Mouse (Mus musculus) stomach, postnatal 0 days (tissue): Measurements from ENCODE around the gene Fgfr2. TPM values are rescaled to one million over a fixed set of nuclear protein-coding genes. Genes with fewer than 3 reads are reported as not detected.

Experiments
- ATAC-seq: fragments of 200-750 bp; cut with Nextera tagmentation; 2 replicates; pipeline ENCODE4 v1.8.0; 2017; ENCODE audit not compliant: low FRiP score, low TSS enrichment
- DNase-seq: peaks from one replicate; pipeline ENCODE4 v3.0.0-alpha.2; 2016; ENCODE audit warnings: low spot score
- H3K27ac ChIP-seq: fragments of 300-500 bp; sonication (generic); replicated peaks from 2 replicates; pipeline ENCODE4 v1.5.1; 2014; ENCODE audit warnings: mild to moderate bottlenecking, control low read depth
- H3K27me3 ChIP-seq: fragments of 300-500 bp; sonication (generic); 2 replicates; pipeline ENCODE4 v1.6.1; 2014; ENCODE audit warnings: low read length; ENCODE audit not compliant: control insufficient read depth, insufficient read depth
- H3K36me3 ChIP-seq: fragments of 300-500 bp; sonication (generic); 2 replicates; pipeline ENCODE4 v1.6.1; 2014; ENCODE audit warnings: low read length, mixed read lengths; ENCODE audit not compliant: control insufficient read depth, insufficient read depth
- H3K4me1 ChIP-seq: fragments of 300-500 bp; sonication (generic); replicated peaks from 2 replicates; pipeline ENCODE4 v1.6.1; 2014; ENCODE audit warnings: antibody characterized with exemption; ENCODE audit not compliant: control insufficient read depth, insufficient read depth
- H3K4me2 ChIP-seq: fragments of 300-500 bp; sonication (generic); replicated peaks from 2 replicates; pipeline ENCODE4 v1.6.1; 2014; ENCODE audit warnings: low read depth, mild to moderate bottlenecking, control low read depth, moderate library complexity
- H3K4me3 ChIP-seq: fragments of 300-500 bp; sonication (generic); 2 replicates; pipeline ENCODE4 v1.5.1; 2014; ENCODE audit warnings: low read depth, low read length, control low read depth
- H3K9ac ChIP-seq: fragments of 300-500 bp; sonication (generic); 2 replicates; pipeline ENCODE4 v1.6.1; 2014; ENCODE audit warnings: mild to moderate bottlenecking, low read length, control low read depth, mixed read lengths
- H3K9me3 ChIP-seq: fragments of 300-500 bp; sonication (generic); 2 replicates; pipeline ENCODE4 v1.6.1; 2016; ENCODE audit warnings: low read length; ENCODE audit not compliant: control insufficient read depth
- CTCF ChIP-seq: IDR thresholded peaks from 2 replicates; pipeline ENCODE4 v1.5.1; 2016; ENCODE audit warnings: antibody characterized with exemption, low read depth, mild to moderate bottlenecking, moderate library complexity
- EP300 ChIP-seq: optimal IDR thresholded peaks from 2 replicates; pipeline ENCODE3; 2016; ENCODE audit warnings: antibody characterized with exemption
- WGBS: fragments of 180-500 bp; shearing (Covaris S2); extraction: QIAGEN DNeasy Blood & Tissue Kit; methylation state at CpG from one replicate; pipeline ENCODE4 v1.1.7; 2014; 5-methylcytosine and 5-hydroxymethylcytosine counted together
- polyA plus RNA-seq: library from polyadenylated mRNA; unstranded; fragments of >200 nt; fragmentation: Nextera tagmentation; extraction: Ambion mirVana; gene quantifications from 2 replicates; pipeline ENCODE4 v1.2.1, GENCODE M21; 2015

Fgfr2 gene
- polyA plus RNA-seq, 1 experiment from 2014 or later: 60.8 TPM

DNA sequence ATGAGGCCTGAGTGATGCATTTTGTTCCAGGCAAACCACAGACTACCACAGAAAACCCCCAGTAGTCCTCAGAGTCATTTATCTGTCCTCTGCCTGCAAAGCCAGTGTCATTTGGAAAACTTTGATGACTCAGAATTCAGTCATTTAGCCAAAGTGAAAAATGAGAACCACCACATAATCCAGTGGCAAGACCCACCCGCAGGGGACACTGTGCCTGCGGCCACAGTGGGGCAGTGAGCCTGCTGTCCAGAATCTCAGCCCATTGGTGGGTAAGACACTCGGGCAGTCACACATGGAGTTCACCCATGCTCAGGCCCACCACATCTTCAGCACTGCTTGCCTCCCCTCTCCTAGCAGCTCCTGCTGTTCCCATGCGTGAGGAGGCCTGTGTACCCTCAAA, 403.6 kb downstream of the Fgfr2 start:
- Histone ChIP-seq H3K9ac (no peak overlapping the region), H3K4me1 (peaks cover 8% of the 10 kb centered on the region), H3K27ac (no peak overlapping the region), H3K9me3 (no peaks in the 10 kb centered on the region), H3K27me3 (no peaks in the 10 kb centered on the region), H3K4me2 (no peak overlapping the region), H3K36me3 (peaks cover 4% of the 10 kb centered on the region; the same call in 1 of the 2 replicates), H3K4me3 (no peak overlapping the region)
- no peak for DNase-seq
- WGBS: 81% methylated on average over 4 of the region's 4 CpGs
- no peak for ATAC-seq
- no peak for TF ChIP-seq CTCF
- no peak for TF ChIP-seq EP300

DNA sequence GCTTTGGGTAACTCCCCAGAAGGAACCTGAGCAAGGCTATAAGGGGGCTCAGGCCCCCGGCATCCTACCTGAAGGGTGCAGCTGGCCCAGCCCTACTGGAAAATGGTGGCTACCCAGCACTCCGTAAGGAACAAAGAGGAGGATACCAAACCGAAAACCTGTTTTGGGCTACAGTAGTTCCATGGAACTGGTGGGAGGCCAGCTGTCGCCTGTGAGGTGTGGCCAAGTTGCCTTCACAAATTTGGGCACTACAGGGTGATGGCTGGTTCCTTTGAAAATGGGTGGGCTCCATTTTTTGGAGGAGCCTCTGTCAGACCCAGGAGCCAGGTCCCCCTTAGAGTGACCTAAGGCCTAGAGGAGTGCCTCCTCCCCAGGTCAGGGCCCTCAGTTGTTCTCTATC, 407.9 kb downstream of the Fgfr2 start:
- Histone ChIP-seq H3K9ac (no peak overlapping the region), H3K27ac (peak overlapping the region; percentile 58), H3K27me3 (no peaks in the 10 kb centered on the region), H3K4me1 (peaks cover 6% of the 10 kb centered on the region; the same call in 1 of the 2 replicates), H3K36me3 (peaks cover 4% of the 10 kb centered on the region; the same call in 1 of the 2 replicates), H3K4me2 (no peak overlapping the region), H3K4me3 (no peak overlapping the region), H3K9me3 (no peaks in the 10 kb centered on the region)
- ATAC-seq (no peak), DNase-seq (no peak)
- no peak for TF ChIP-seq CTCF
- no peak for TF ChIP-seq EP300
- WGBS: 98% methylated on average over 4 of the region's 4 CpGs

DNA sequence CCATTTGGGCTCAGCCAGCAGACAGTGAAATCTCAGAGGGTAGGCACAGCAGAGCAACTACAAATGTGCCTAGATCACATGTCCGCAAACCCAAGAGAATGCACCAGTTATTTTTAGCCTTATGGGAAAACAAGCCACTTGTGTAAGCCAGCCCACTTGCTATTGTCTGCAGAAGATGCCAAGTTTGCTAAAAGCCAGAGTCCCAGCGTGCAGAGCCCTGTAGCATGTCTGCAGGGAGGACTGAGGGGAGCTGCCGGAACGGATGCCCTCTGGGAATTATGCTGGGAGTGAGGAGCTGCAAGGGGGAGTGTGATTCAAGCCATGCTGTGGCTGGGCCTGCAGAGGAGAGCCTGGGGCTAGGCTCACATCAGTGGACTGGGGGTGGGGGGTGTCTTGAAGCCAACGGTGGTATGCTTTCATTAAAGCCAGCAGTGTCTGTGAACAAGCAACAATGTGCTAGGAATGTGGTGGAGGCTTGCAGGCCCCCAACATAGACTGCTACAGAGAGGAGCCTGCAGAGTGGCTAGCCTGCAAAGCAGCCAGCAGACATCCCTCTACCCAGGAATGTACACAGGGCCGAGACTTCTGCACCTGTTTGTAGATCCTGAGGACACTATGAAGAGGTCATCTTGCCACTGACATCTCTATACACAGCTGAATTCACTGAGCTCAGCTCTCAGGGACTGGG, 408.8 kb downstream of the Fgfr2 start:
- Histone ChIP-seq H3K27me3 (no peaks in the 10 kb centered on the region), H3K4me1 (peaks cover 6% of the 10 kb centered on the region; the same call in 1 of the 2 replicates), H3K27ac (peak overlapping the region; percentile 78), H3K4me3 (no peak overlapping the region), H3K4me2 (no peak overlapping the region), H3K9ac (no peak overlapping the region), H3K36me3 (peaks cover 4% of the 10 kb centered on the region; the same call in 1 of the 2 replicates), H3K9me3 (no peaks in the 10 kb centered on the region)
- no peak for TF ChIP-seq CTCF
- TF ChIP-seq EP300: no peak
- DNase-seq (no peak), ATAC-seq (peak; percentile 35; the same call in 1 of the 2 replicates)
- 27% methylated on average over 6 of the region's 6 CpGs for WGBS

DNA sequence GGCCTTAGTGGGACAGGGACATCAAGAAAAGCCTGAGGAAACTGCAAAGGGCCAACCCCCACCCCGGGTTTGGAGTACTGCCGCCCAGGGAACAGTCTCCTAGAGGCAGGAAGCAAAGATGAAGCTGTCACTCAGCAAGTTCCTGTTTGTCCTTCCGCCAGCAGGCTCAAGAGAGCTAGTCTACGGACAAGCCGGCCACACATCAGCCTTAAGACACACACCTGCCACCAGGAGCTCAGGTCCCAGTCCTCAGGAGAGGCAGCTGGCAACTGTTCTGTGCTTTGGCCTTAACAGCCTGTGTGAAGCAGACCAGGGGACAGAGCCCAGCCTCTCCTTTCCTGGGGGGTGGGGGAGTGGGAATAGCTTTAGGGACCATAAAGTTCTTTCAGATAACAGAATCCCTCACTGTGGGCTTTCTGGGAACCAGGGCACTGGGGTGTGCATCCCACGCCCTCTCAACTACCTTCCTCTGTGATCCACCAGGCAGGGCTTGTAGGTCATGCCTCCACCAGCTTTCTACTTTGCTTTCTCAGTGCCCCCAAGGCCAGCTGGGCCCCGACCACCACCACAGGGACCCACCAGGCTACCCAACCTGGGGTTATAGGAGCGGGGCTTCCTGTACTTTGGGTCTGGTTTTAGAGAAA, 409.5 kb downstream of the Fgfr2 start:
- DNase-seq (no peak), ATAC-seq (no peak)
- no peak overlapping the region for H3K9ac ChIP-seq
- no peak overlapping the region for H3K4me3 ChIP-seq
- H3K36me3 ChIP-seq: peaks cover 4% of the 10 kb centered on the region; the same call in 1 of the 2 replicates
- peak overlapping the region; percentile 78 for H3K27ac ChIP-seq
- no peak overlapping the region for H3K4me2 ChIP-seq
- H3K9me3 ChIP-seq: no peaks in the 10 kb centered on the region
- TF ChIP-seq EP300 (no peak), CTCF (no peak)
- WGBS: 66% methylated on average over 8 of the region's 8 CpGs
- peaks cover 6% of the 10 kb centered on the region; the same call in 1 of the 2 replicates for H3K4me1 ChIP-seq
- no peaks in the 10 kb centered on the region for H3K27me3 ChIP-seq

DNA sequence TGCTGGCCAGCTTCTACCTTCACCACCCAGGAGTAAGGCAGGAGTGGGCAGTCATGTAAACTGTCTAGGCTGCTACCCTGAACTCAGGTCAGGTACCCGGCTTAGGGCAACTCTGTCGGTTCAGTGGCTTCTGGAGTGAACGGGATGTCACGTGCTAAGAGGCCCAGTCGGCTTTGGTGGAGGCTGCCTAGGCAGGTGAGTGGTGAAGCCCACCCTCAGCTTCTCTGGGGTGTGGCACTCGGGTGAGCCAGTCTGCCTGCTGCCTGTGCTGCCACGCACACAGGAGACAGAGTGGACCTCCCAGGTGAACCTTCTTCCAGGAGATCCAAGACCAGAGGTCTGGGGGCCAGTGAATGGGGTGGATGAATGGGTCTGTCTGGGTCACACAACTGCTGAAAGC, 410.2 kb downstream of the Fgfr2 start:
- Histone ChIP-seq H3K36me3 (peaks cover 4% of the 10 kb centered on the region; the same call in 1 of the 2 replicates), H3K9me3 (no peaks in the 10 kb centered on the region), H3K4me3 (no peak overlapping the region), H3K27me3 (no peaks in the 10 kb centered on the region), H3K27ac (peak overlapping the region; percentile 61; the same call in 1 of the 2 replicates), H3K4me2 (no peak overlapping the region), H3K4me1 (peaks cover 6% of the 10 kb centered on the region; the same call in 1 of the 2 replicates), H3K9ac (no peak overlapping the region)
- TF ChIP-seq EP300 (no peak), CTCF (no peak)
- no peak for ATAC-seq
- 75% methylated on average over 7 of the region's 7 CpGs for WGBS
- no peak for DNase-seq
